Mouse (Mus musculus): Measurements from ENCODE around the gene Zbtb12. TPM values are rescaled to one million over a fixed set of nuclear protein-coding genes. Genes with fewer than 3 reads are reported as not detected.

The Zbtb12 gene
- total and polyA plus RNA-seq, 3 experiments, result 7.6 to 24.3 TPM; not detected in 1

DNA sequence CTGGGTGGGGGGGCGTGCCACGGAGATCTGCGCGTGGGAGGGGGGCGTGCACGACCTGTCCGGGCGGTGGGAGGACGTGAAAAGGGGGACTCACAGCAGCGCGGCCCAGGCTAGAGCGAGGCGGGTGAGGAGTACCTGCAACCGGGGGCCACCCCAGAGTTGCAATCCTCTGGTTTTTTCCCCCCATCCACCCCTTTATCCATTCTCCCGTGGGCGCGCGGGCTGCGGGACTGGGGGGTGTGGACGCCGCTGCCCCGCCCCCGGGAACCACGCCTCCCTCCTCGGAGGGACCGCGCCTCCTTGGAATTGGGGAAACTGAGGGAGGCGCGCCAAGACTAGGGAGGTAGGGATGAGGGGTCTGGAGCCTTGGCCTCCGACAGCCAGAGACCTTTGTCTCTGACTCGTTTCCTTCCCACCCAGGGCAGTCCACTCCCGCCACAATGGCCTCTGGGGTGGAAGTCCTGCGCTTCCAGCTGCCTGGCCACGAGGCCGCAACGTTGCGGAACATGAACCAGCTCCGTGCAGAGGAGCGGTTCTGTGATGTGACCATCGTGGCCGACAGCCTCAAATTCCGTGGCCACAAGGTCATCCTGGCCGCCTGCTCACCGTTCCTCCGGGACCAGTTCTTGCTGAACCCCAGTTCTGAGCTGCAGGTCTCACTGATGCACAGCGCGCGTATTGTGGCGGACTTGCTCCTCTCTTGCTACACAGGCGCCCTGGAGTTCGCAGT lies 15.7 kb downstream of the Zbtb12 start:
- Histone ChIP-seq H3K9ac (ENCODE audit: control insufficient read depth, low read depth, low read length, poor library complexity, severe bottlenecking) (peak overlapping the region; percentile 84), H3K27ac (ENCODE audit: control insufficient read depth, low read depth, low read length) (peak overlapping the region; percentile 50; the same call in 1 of the 2 replicates), H3K9me3 (replicated peaks; ENCODE audit: insufficient read depth, low read length) (no peaks in the 10 kb centered on the region), H3K27me3 (ENCODE audit: control insufficient read depth in 1 of 2, insufficient read depth in 2 of 2, low read length in 2 of 2) (no peaks in the 10 kb centered on the region), H3K4me1 (ENCODE audit: control insufficient read depth in 1 of 2, insufficient read depth in 2 of 2, low read length in 2 of 2) (peaks cover 0 to 12% of the 10 kb centered on the region in 2 experiments; a peak in 3 of 4 replicates), H3K79me2 (ENCODE audit: control insufficient read depth, insufficient read depth, low read length, poor library complexity) (peaks cover 30% of the 10 kb centered on the region), H3K4me3 (ENCODE audit: control insufficient read depth in 1 of 2, insufficient read depth in 1 of 2, low read depth in 2 of 2, low read length in 2 of 2) (peak overlapping the region; percentile 57 to 84), H3K36me3 (ENCODE audit: control insufficient read depth in 1 of 2, insufficient read depth in 2 of 2, low read length in 2 of 2) (peaks cover 0 to 11% of the 10 kb centered on the region in 2 experiments; a peak in 2 of 4 replicates)
- DNase-seq (ENCODE audit: low read depth, low spot score), result peak; percentile 57
- TF ChIP-seq ZKSCAN1 (IDR thresholded peaks at IDR 0.05; ENCODE audit: low read depth, low read length) (no peak), SIN3A (IDR thresholded peaks at IDR 0.05; ENCODE audit: low read length) (peak; percentile 22; the same call in 1 of the 2 replicates), MAX (IDR thresholded peaks at IDR 0.05; ENCODE audit: low read length) (0 out of 2 replicates have a peak, but pooled peaks have one; percentile 32), USF1 (IDR thresholded peaks at IDR 0.05; ENCODE audit: low read depth, low read length) (no peak), MXI1 (IDR thresholded peaks at IDR 0.05; ENCODE audit: low read depth, low read length) (peak; percentile 27; the same call in 1 of the 2 replicates), MEF2A (IDR thresholded peaks at IDR 0.05; ENCODE audit: extremely low read depth, insufficient replicate concordance, low read depth, low read length, poor library complexity, severe bottlenecking) (no peak), POLR2A (IDR thresholded peaks at IDR 0.05; ENCODE audit: control insufficient read depth in 1 of 2, insufficient read depth in 1 of 2, low read depth in 1 of 2, low read length in 2 of 2, poor library complexity in 1 of 2) (no peak), ZNF384 (IDR thresholded peaks at IDR 0.05; ENCODE audit: low read depth, low read length) (no peak), ETS1 (IDR thresholded peaks at IDR 0.05; ENCODE audit: low read depth, low read length) (no peak), CHD2 (IDR thresholded peaks at IDR 0.05; ENCODE audit: low read length) (no peak), NELFE (IDR thresholded peaks at IDR 0.05; ENCODE audit: low read depth, low read length) (peak; percentile 39)

GRCm38 (mm10) chr17:34895724-34896123 lies 16.4 kb downstream of the Zbtb12 start:
- DNase-seq (ENCODE audit: low read depth, low spot score), result no peak
- Histone ChIP-seq H3K4me3 (ENCODE audit: control insufficient read depth in 1 of 2, insufficient read depth in 1 of 2, low read depth in 2 of 2, low read length in 2 of 2) (no peak overlapping the region), H3K27ac (ENCODE audit: control insufficient read depth, low read depth, low read length) (no peak overlapping the region), H3K9ac (ENCODE audit: control insufficient read depth, low read depth, low read length, poor library complexity, severe bottlenecking) (no peak overlapping the region), H3K36me3 (ENCODE audit: control insufficient read depth in 1 of 2, insufficient read depth in 2 of 2, low read length in 2 of 2) (peaks cover 0 to 17% of the 10 kb centered on the region in 2 experiments; a peak in 2 of 4 replicates), H3K4me1 (ENCODE audit: control insufficient read depth in 1 of 2, insufficient read depth in 2 of 2, low read length in 2 of 2) (peaks cover 0 to 18% of the 10 kb centered on the region in 2 experiments; a peak in 3 of 4 replicates), H3K9me3 (replicated peaks; ENCODE audit: insufficient read depth, low read length) (no peaks in the 10 kb centered on the region), H3K27me3 (ENCODE audit: control insufficient read depth in 1 of 2, insufficient read depth in 2 of 2, low read length in 2 of 2) (no peaks in the 10 kb centered on the region), H3K79me2 (ENCODE audit: control insufficient read depth, insufficient read depth, low read length, poor library complexity) (peaks cover 34% of the 10 kb centered on the region)
- no peak for TF ChIP-seq MAFK (IDR thresholded peaks at IDR 0.05; ENCODE audit: borderline replicate concordance, low read depth, low read length)
- no peak for TF ChIP-seq E2F4 (IDR thresholded peaks at IDR 0.05; ENCODE audit: borderline replicate concordance, low read depth, low read length)
- no peak for TF ChIP-seq EP300 (IDR thresholded peaks at IDR 0.05; ENCODE audit: low read depth in 1 of 2, low read length in 2 of 2)
- no peak for TF ChIP-seq SIN3A (IDR thresholded peaks at IDR 0.05; ENCODE audit: low read length)
- TF ChIP-seq CTCF (IDR thresholded peaks at IDR 0.05 in 2 of 3, conservative IDR thresholded peaks at IDR 0.05 in 1 of 3; ENCODE audit: control insufficient read depth in 1 of 3, insufficient read depth in 1 of 3, low read depth in 2 of 3, low read length in 3 of 3, poor library complexity in 1 of 3, severe bottlenecking in 1 of 3), result no peak
- TF ChIP-seq MXI1 (IDR thresholded peaks at IDR 0.05; ENCODE audit: low read depth, low read length), result no peak
- no peak for TF ChIP-seq TBP (IDR thresholded peaks at IDR 0.05; ENCODE audit: low read depth, low read length)
- TF ChIP-seq SMC3 (IDR thresholded peaks at IDR 0.05; ENCODE audit: low read depth, low read length), result no peak
- no peak for TF ChIP-seq HCFC1 (IDR thresholded peaks at IDR 0.05; ENCODE audit: low read depth, low read length)
- no peak for TF ChIP-seq KAT2A (conservative IDR thresholded peaks at IDR 0.05; ENCODE audit: low read depth, low read length)
- TF ChIP-seq ZC3H11A (IDR thresholded peaks at IDR 0.05; ENCODE audit: low read depth, low read length), result no peak
- no peak for TF ChIP-seq RAD21 (IDR thresholded peaks at IDR 0.05; ENCODE audit: low read depth, low read length)
- TF ChIP-seq GATA1 (IDR thresholded peaks at IDR 0.05; ENCODE audit: low read depth, low read length), result no peak
